Mouse (Mus musculus): ENCODE measurements around the gene Clec9a.

DNA sequence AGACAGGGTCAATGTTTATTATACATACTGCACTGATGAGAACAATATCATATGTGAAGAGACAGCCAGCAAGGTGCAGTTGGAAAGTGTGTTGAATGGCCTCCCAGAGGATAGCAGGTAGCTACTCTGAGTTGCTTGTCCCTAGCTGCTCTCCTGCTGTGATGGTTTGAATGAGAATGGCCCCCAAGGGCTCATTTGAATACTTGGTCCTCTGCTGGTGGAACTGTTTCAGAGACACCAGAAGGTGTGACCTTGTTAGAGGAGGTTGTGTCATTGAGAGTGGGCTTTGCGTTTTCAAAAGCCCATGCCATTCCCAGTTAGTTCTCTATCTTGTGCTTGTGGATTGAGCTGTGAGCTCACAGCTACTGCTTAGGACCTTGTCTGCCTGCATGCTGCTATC lies 44.7 kb upstream of the Clec9a start:
- TF ChIP-seq POLR2A (IDR thresholded peaks at IDR 0.05; ENCODE audit: borderline replicate concordance, low read depth, low read length) (no peak), CTCF (IDR thresholded peaks at IDR 0.05; ENCODE audit: low read depth, low read length) (no peak)

Data from bone marrow macrophage, adult 2 months (primary cell).